Mouse (Mus musculus) right cerebral cortex, adult 2 months (tissue): ENCODE measurements around the gene Olfr639.
"Not testable (repeated sequence)": the region's sequence is repeated elsewhere in the genome, so short reads cannot be mapped to it uniquely, and the experiment has no call there.

Experiments
- DNase-seq, 2 experiments: peaks; one replicate each; pipeline ENCODE4 v3.0.0; 2021 to 2022; ENCODE audit warnings: low spot score in 2 of 2

Gene Olfr639

DNA sequence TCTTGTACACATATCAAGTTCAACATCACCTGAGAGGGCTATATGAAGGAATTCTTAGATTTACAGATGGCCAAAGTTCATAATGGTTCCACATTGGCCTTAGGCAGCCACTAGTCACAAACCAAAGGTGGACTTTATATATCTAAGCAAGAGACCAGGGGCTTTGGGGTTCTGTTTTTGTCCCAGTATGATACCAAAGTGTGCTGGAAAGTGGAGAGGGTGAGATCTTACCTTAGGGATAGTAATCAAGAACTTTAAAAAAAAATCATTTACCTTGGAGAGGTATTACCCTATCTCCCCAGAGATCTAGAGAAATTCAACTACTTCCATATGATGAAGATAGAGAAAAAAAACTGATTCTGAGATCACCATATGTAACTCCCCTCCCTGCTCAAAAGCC lies at the start of gene Olfr639:
Gene Olfr639 (minus strand): TSS at position 101 of the 400 bp plus-strand sequence.
- DNase-seq, result no peak

- DNase-seq, result no peak
These were observed 44.2 kb upstream of the Olfr639 start, which contains the start of gene 4930516K23Rik for GRCm38 (mm10) chr7:104061345-104061744. Gene 4930516K23Rik (minus strand): TSS chr7:104061445.

DNA sequence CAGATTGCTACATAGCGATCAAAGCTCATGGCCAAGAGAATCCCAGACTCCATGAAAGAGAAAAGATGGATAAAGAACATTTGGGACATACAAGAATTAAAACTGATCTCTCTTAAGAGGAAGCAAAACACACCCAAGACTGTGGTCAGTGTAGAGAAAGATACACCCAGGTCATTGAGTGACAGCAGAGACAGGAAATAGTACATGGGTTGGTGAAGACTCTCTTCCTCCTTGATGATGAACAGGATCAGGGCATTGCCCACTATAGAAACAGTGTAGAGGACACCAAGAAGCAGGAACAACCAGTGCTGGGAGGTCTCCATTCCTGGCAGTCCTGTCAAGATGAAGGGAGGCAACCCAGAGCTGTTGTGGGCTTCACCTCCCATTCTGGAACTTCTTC lies 42.1 kb upstream of the Olfr639 start:
- DNase-seq, result no peak

DNA sequence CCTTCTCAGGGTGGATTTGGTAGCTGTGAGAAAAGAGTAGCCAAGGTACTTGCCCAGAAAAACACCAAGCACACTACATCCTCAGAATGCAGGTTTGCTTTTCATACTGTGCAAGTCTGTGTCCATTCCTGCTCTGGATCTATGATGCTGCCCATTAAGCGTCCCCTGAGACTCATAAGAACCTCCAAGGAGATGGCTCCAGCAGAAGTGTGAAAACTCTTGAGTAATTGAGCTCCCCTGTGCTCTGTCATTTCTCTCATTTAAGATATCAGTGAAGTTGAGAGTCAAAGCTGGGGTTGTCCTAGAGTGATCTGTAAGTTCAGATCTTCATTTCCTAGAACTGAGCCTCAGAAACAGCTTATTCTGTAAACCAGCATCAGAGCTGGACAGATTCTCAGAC lies 35.5 kb upstream of the Olfr639 start, which contains the start of gene Olfr642:
Gene Olfr642 (minus strand): TSS at position 101 of the 400 bp plus-strand sequence.
- DNase-seq, result no peak

GRCm38 (mm10) chr7:104050745-104051144 lies 33.6 kb upstream of the Olfr639 start:
- no peak for DNase-seq

GRCm38 (mm10) chr7:104035145-104035544 lies 18.0 kb upstream of the Olfr639 start, which contains the start of gene Olfr641:
Gene Olfr641 (plus strand): TSS chr7:104035445.
- no peak for DNase-seq

GRCm38 (mm10) chr7:104026978-104027377 lies 9.9 kb upstream of the Olfr639 start:
- DNase-seq, result no peak

DNA sequence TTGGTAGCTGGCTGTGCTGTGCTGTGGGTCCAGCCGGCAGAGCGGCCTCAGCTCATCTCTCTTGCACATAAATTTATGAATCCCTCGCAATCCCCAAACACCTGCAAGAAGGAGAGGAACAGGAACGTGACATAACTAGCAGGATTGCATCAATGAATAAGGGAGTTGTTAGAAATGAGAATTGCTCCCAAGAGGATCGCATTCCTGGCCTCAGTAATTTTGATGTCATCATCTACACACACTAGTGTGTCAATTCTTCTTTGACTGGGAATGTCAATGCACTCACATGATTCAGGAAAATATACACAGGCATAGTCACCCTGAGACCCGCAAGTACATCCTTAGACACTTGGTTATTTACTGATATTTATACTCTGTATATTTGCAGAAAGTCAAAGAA lies 8.4 kb upstream of the Olfr639 start, which contains the start of gene Olfr640:
Gene Olfr640 (minus strand): TSS at position 101 of the 400 bp plus-strand sequence.
- no peak for DNase-seq

- no peak for DNase-seq
These were observed 4.5 kb upstream of the Olfr639 start for GRCm38 (mm10) chr7:104021651-104022050.

- no peak for DNase-seq
These were observed 1.9 kb upstream of the Olfr639 start for GRCm38 (mm10) chr7:104018953-104019352.

DNA sequence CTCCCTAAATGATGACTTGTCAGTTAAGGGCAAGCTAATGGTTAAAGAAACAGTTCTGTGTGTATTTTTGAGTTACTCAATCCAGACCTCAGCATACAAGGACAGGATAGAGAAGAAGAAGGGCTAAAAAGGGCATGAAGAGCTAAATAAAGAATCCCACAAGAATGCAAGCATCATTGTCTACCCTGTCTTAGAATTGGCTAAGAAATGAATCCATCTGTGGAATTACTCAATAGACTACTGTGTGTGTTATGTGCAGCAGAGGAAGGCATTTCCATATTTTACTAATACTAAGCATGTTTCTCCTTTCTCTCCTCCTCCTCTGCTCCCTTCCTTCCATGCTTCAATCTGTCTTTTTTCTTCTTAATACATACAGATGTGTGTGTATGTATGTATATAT lies 18.0 kb downstream of the Olfr639 start:
- DNase-seq, result no peak

DNA sequence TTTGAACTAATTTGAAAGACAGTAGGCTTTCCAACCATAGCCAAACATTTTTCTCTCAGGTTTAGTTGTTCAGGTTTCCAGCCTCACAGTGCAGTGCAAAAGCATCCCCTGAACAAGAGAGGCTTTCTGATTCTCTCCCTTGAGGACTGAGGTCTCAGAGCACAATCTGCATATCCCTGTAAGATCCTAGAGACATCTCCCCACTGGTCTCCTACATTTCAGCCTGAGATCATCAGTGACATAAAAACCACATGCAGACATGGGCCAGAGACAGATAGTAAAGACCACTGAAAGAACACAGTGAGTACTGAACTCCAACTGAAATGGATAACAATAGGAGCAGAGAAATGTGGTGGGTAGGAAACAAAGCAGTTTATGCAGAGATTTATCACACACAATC lies 18.7 kb downstream of the Olfr639 start, which contains the start of gene Olfr638:
Gene Olfr638 (plus strand): TSS at position 301 of the 400 bp plus-strand sequence.
- DNase-seq, result no peak

GRCm38 (mm10) chr7:103971782-103972181 lies 45.3 kb downstream of the Olfr639 start:
- DNase-seq, result no peak

DNA sequence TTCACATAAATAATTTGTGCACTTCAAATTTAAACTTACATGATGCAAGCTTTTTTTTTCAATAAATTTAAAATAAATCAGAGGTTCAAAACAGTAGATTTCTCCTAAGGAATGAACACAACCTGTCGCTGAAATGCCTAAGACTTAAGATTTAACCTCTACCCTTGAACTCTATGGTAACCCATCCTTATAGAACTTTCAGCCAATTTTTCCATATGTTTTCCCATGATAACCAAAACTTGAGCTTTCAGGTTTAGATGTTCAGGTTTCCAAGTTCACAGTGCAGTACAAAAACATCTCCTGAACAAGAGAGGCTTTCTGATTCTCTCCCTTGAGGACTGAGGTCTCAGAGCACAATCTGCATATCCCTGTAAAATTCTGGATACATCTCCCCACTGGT lies 46.3 kb downstream of the Olfr639 start, which contains the start of gene Olfr635:
Gene Olfr635 (plus strand): TSS at position 301 of the 400 bp plus-strand sequence.
- DNase-seq, result no peak

DNA sequence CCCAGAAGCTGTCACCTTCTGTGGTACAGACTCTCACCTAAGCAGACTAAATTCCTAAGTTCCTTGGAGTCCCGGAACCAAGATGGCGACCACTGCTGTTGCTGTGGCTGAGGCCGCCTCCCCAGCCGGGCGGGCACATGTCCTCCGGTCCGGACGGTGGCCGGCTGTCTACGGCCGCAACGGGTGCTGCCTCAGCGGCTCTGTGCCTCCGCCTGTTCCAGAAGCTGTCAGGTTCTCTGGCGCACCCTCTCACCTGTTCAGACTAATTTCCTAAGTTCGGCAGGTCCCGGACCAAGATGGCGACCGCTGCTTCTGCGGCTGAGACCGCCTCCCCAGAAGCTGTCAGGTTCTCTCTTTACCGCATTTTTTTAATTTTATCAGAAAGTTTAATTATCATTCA lies 50.2 kb downstream of the Olfr639 start:
- DNase-seq, result not testable (repeated sequence)
